Mouse (Mus musculus) liver, embryonic 11.5 days (tissue): ENCODE data around the gene Ccdc97. TPM values are rescaled to one million over a fixed set of nuclear protein-coding genes. Genes with fewer than 3 reads are reported as not detected.

ENCODE experiments used
- polyA plus RNA-seq: library from polyadenylated mRNA; unstranded; fragments of >200 nt; fragmentation: Nextera tagmentation; extraction: Ambion mirVana; gene quantifications from 2 replicates; pipeline ENCODE4 v1.2.1, GENCODE M21; 2014

Ccdc97 gene
- polyA plus RNA-seq, 1 experiment from 2014 or later = 33.9 TPM

Other genes with a start within 250 kb of the Ccdc97 start
- 2.3 and 3.6 TPM in 2 replicates for gene Ceacam1, start 241.5 kb downstream of the Ccdc97 start, polyA plus RNA-seq
- gene Ceacam2, start 179.2 kb downstream of the Ccdc97 start, polyA plus RNA-seq = not detected in 2 replicates
- gene Erich4, start 103.2 kb downstream of the Ccdc97 start, polyA plus RNA-seq = not detected in 2 replicates
- 23.3 and 24.8 TPM in 2 replicates for gene Dmac2, start 99.7 kb downstream of the Ccdc97 start, polyA plus RNA-seq
- gene B3gnt8, start 92.4 kb downstream of the Ccdc97 start, polyA plus RNA-seq = 2.3 and 3.1 TPM in 2 replicates
- 34.2 and 35.5 TPM in 2 replicates for gene Bckdha, start 60.1 kb downstream of the Ccdc97 start, polyA plus RNA-seq
- gene Exosc5, start 59.9 kb downstream of the Ccdc97 start, polyA plus RNA-seq = 125 and 139 TPM in 2 replicates
- 2.5 and 3.3 TPM in 2 replicates for gene Tmem91, start 43.9 kb downstream of the Ccdc97 start, polyA plus RNA-seq
- 38.2 and 40.9 TPM in 2 replicates for gene B9d2, start 38.3 kb downstream of the Ccdc97 start, polyA plus RNA-seq
- 14.4 and 16.4 TPM in 2 replicates for gene Tgfb1, start 32.1 kb downstream of the Ccdc97 start, polyA plus RNA-seq
- gene Hnrnpul1, start 35.7 kb upstream of the Ccdc97 start, polyA plus RNA-seq = 67.2 and 68.6 TPM in 2 replicates
- 34.2 and 35.4 TPM in 2 replicates for gene Axl, start 69.6 kb upstream of the Ccdc97 start, polyA plus RNA-seq
- gene Cyp2s1, start 97.8 kb upstream of the Ccdc97 start, polyA plus RNA-seq = 1.4 and 2.6 TPM in 2 replicates
- gene Cyp2b10, start 178.5 kb upstream of the Ccdc97 start, polyA plus RNA-seq = not detected in 2 replicates